Mouse (Mus musculus): Measurements from ENCODE around the gene Hs3st6.

DNA sequence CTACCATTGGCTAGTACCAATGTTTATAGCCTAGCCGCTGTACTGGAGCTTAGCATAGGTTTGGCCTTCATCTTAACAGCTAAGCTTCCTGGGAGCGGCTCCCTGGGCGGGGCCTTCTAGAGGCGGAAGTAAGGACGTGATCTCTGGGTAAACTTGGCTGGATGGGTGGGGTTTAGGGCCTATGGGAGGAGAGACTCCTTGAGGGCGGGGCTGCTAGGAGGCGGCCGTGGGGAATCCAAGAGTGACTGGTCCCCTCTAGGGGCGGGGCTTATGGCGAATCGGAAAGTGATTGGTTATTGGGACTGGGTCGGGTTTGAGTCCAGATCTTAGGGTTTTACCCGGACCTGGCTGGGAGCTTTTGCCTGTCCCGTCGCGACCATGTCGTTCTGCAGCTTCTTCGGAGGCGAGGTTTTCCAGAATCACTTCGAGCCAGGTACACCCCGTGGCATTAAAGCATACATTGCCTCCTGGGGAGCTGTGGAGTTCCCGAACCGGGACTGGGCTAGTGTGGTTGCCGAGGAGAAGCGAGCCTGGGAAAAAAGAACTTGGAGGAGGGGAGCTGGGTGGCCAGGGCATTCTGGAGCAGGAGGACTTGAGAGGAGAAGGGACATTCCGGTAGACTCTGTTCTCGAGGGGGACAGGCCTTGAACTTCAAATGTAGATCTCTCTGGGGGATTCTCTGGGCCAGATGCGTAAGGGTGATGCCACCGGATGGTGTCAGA, 16.3 kb upstream of the Hs3st6 start, which contains the start of gene Msrb1:
- TF ChIP-seq CTCF (IDR thresholded peaks at IDR 0.05; ENCODE audit: low read depth, low read length) (no peak), POLR2A (IDR thresholded peaks at IDR 0.05; ENCODE audit: insufficient read depth, low read length) (peak; percentile 69), EP300 (IDR thresholded peaks at IDR 0.05; ENCODE audit: insufficient read depth, low read depth, low read length) (no peak)
